Mouse (Mus musculus) kidney, adult 2 months (tissue): Measurements from ENCODE around the gene Psip1. TPM values are rescaled to one million over a fixed set of nuclear protein-coding genes. Genes with fewer than 3 reads are reported as not detected.
"Not testable (repeated sequence)": the region's sequence is repeated elsewhere in the genome, so short reads cannot be mapped to it uniquely, and the experiment has no call there.

Source experiments
- DNase-seq: peaks from one replicate; pipeline ENCODE4 v3.0.0; 2021
- H3K27ac ChIP-seq: fragments of 200-500 bp; 2 replicates; pipeline ENCODE4 v1.5.1; 2012; ENCODE audit warnings: low read depth, low read length, control low read depth, inconsistent platforms; ENCODE audit not compliant: insufficient read depth
- H3K27me3 ChIP-seq: fragments of 200-500 bp; replicated peaks from 2 replicates; pipeline ENCODE4 v1.6.1; 2012; ENCODE audit warnings: mild to moderate bottlenecking, moderate library complexity, low read length, inconsistent platforms; ENCODE audit not compliant: control insufficient read depth, insufficient read depth
- H3K36me3 ChIP-seq: fragments of 200-500 bp; 2 replicates; pipeline ENCODE4 v1.6.1; 2012; ENCODE audit warnings: mild to moderate bottlenecking, moderate library complexity, low read length, inconsistent platforms; ENCODE audit not compliant: control insufficient read depth, insufficient read depth
- H3K4me1 ChIP-seq: fragments of 200-500 bp; 2 replicates; pipeline ENCODE4 v1.6.1; 2011; ENCODE audit warnings: low read length; ENCODE audit not compliant: control insufficient read depth, insufficient read depth
- H3K4me3 ChIP-seq: fragments of 200-500 bp; 2 replicates; pipeline ENCODE4 v1.5.1; 2011; ENCODE audit warnings: mild to moderate bottlenecking, low read depth, low read length, control low read depth; ENCODE audit not compliant: insufficient read depth
- CTCF ChIP-seq: fragments of 200-500 bp; conservative IDR thresholded peaks from 2 replicates; pipeline ENCODE4 v1.5.1; 2011; ENCODE audit warnings: low read depth, mild to moderate bottlenecking, control low read depth, low read length, moderate library complexity, mixed read lengths; ENCODE audit not compliant: insufficient read depth, insufficient read length
- POLR2A ChIP-seq: fragments of 200-500 bp; IDR thresholded peaks from one replicate; pipeline ENCODE4 v1.6.1; 2011; ENCODE audit warnings: low read depth, low read length, control low read depth
- WGBS: fragments of 180-500 bp; shearing (Covaris S2); methylation state at CpG from one replicate; pipeline ENCODE4 v1.1.7; 2018; 5-methylcytosine and 5-hydroxymethylcytosine counted together
- polyA plus RNA-seq: library from polyadenylated mRNA; depleted of rRNA; stranded (reverse); fragments of >200 nt; gene quantifications from 2 replicates; pipeline ENCODE4 v1.2.3, GENCODE M21; 2012

Psip1 gene
- polyA plus RNA-seq, 1 experiment, result 11.0 TPM

DNA sequence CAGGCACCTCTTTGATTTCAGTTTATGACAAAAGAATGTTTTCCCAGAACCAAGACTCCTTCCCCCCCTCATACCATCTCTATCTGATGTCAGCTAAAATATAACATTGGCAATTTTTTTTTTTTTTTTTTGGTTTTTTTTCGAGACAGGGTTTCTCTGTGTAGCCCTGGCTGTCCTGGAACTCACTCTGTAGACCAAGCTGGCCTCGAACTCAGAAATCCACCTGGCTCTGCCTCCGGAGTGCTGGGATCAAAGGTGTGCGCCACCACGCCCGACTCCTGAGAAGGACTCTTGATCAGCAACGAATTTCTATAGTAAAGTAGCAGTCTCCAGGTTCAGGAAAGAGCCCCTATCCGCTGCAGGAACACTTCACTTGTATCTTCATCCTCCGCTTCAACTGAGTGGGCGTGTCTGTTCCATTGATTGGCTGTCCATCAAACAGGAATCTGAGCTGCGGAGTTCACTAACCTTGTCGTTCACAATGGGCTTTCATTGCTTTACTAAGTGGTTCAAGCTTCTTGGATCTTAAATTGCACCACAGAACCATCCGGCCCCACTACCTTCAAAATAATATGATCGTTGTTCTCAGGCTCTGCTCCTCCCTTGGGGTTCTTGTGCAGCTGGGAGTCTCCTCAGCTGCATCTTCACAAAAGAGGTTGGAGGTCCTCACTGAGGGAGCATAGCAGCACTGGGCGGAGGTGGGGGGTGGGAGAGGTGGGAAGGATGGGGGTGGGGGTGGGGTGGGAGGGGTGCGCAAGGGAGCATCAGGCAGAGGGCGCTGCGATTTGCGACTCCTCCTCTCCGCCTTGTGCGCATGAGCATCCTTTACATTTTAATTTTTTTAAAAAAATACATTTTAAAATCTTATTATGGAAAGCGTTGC is 14.1 kb upstream of the Psip1 start:
- TF ChIP-seq CTCF (no peak), POLR2A (no peak)
- Histone ChIP-seq H3K4me1 (no peaks in the 10 kb centered on the region), H3K4me3 (no peak overlapping the region), H3K27ac (no peak overlapping the region), H3K27me3 (no peaks in the 10 kb centered on the region), H3K36me3 (no peaks in the 10 kb centered on the region)
- DNase-seq, result no peak
- WGBS, result 13% methylated on average over 22 of the region's 22 CpGs

GRCm38 (mm10) chr4:83497013-83497412 is 10.8 kb upstream of the Psip1 start:
- not testable (repeated sequence) for H3K4me3 ChIP-seq, H3K27ac ChIP-seq, DNase-seq, H3K4me1 ChIP-seq, H3K36me3 ChIP-seq, H3K27me3 ChIP-seq
- 85% methylated on average over 5 of the region's 5 CpGs for WGBS

DNA sequence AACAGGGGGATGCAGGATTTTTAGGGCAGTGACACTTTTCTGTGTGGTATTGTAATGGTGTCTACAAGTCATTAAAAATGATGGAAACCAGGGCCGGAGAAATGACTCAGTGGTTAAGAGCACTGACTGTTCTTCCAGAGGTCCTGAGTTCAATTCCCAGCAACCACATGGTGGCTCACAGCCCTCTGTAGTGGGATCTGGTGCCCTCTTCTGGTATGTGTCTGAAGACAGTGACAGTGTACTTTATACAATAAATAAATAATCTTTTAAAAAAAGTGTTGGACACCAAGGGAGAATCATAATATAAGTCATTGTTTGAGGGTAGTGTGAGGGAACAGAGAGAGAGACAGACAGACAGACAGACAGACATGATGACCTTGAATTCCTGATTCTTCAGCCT is 6.9 kb upstream of the Psip1 start:
- TF ChIP-seq POLR2A (no peak), CTCF (no peak)
- Histone ChIP-seq H3K4me1 (no peaks in the 10 kb centered on the region), H3K27ac (no peak overlapping the region), H3K4me3 (no peak overlapping the region), H3K27me3 (no peaks in the 10 kb centered on the region), H3K36me3 (no peaks in the 10 kb centered on the region)
- DNase-seq, result no peak
- 95% methylated on average over 1 of the region's 1 CpGs for WGBS

DNA sequence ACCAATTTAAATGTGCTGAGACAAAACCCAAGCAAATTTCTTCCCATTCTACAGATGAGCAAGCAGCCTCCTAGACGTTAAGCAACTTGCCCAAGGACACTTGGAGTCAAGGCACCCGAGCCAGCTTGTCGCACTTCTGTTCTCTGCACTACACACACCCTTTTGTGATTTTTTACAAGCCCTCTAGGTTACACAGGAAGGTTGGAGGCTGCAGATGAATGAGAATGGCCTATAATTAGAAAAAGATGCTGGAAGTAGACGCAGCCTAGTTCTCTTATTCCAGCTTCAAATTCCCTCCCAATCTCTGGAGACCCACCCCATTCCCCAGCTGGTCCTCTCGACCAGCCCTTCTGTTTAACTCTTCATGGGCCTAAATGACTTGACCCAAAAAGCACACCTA is 2.9 kb upstream of the Psip1 start:
- H3K4me1 ChIP-seq, result no peaks in the 10 kb centered on the region
- H3K27ac ChIP-seq, result no peak overlapping the region
- no peak for DNase-seq
- 60% methylated on average over 5 of the region's 5 CpGs for WGBS
- H3K4me3 ChIP-seq, result no peak overlapping the region
- H3K27me3 ChIP-seq, result no peaks in the 10 kb centered on the region
- no peak for TF ChIP-seq POLR2A
- TF ChIP-seq CTCF, result no peak
- H3K36me3 ChIP-seq, result no peaks in the 10 kb centered on the region

- 0% methylated on average over 27 of the region's 40 CpGs for WGBS
- Histone ChIP-seq H3K27me3 (no peaks in the 10 kb centered on the region), H3K36me3 (no peaks in the 10 kb centered on the region), H3K4me3 (peak overlapping the region; percentile 94), H3K4me1 (no peaks in the 10 kb centered on the region), H3K27ac (no peak overlapping the region)
- peak; percentile 54 for TF ChIP-seq CTCF
- no peak for TF ChIP-seq POLR2A
- DNase-seq, result peak; percentile 82
Measured at GRCm38 (mm10) chr4:83485735-83486116, 533 bp downstream of the Psip1 start.

DNA sequence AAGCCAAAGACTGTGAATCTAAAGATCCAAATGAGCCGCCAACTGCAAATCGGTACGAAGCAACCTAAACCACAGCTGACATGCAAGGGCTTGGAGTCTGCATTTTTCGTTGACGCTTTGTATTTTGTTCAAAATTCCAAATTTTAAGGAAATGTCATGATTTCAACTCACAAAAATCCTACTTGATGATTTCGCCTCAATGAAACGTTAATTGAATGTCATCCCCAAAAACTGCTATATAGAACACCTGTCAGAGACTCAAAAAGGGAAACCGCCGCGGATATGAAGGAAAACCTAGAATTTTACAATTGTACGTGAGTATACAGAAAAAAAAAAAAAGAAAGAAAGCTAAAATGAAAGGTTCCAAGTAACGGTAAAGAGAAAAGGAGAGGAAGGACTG is 1.0 kb downstream of the Psip1 start:
- DNase-seq, result no peak
- Histone ChIP-seq H3K27me3 (no peaks in the 10 kb centered on the region), H3K27ac (no peak overlapping the region), H3K4me1 (no peaks in the 10 kb centered on the region), H3K4me3 (peak overlapping the region; percentile 94), H3K36me3 (no peaks in the 10 kb centered on the region)
- TF ChIP-seq CTCF (no peak), POLR2A (no peak)
- 23% methylated on average over 12 of the region's 12 CpGs for WGBS

GRCm38 (mm10) chr4:83468208-83468607 is 18.1 kb downstream of the Psip1 start:
- Histone ChIP-seq H3K4me1 (no peaks in the 10 kb centered on the region), H3K4me3 (no peak overlapping the region), H3K27me3 (no peaks in the 10 kb centered on the region), H3K36me3 (no peaks in the 10 kb centered on the region; the same call in none of the 2 replicates), H3K27ac (no peak overlapping the region)
- WGBS, result 85% methylated on average over 3 of the region's 3 CpGs
- DNase-seq, result no peak
- TF ChIP-seq CTCF (no peak), POLR2A (no peak)

DNA sequence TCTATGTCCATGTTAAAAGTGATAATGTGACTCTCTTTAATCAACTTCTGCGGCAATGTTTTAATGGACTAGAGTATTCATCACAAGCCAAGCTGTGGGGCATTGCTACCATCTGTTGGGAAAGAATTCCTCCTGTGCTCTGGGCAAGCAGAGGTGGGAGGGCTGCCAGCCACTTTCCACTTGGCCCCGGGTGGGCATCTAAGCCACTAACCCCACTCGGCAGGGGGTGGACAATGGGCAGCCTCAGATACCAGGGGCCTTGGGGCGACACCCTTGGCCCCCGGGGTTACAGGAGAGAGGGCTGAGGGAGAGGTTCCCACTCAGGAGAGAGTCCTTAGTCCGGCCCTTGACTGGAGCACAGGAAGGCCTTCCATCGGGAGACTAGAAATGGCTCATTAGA is 18.6 kb downstream of the Psip1 start:
- WGBS, result 90% methylated on average over 7 of the region's 7 CpGs
- Histone ChIP-seq H3K36me3 (no peaks in the 10 kb centered on the region; the same call in none of the 2 replicates), H3K4me1 (no peaks in the 10 kb centered on the region)

More for the DNA sequence above, 18.6 kb downstream of the Psip1 start:
- no peak for DNase-seq
- no peak overlapping the region for H3K27ac ChIP-seq
- H3K4me3 ChIP-seq, result no peak overlapping the region
- no peak for TF ChIP-seq CTCF
- no peak for TF ChIP-seq POLR2A
- H3K27me3 ChIP-seq, result no peaks in the 10 kb centered on the region
